Mouse (Mus musculus) limb, embryonic 14.5 days (tissue): ENCODE results near the gene Xxylt1. TPM values are rescaled to one million over a fixed set of nuclear protein-coding genes. Genes with fewer than 3 reads are reported as not detected.

Experiments
- ATAC-seq: fragments of 200-750 bp; cut with Nextera tagmentation; 2 replicates; pipeline ENCODE4 v1.8.0; 2017; ENCODE audit warnings: low read depth, moderate number of reproducible peaks, moderate TSS enrichment; ENCODE audit not compliant: low FRiP score
- DNase-seq: peaks from one replicate; pipeline ENCODE4 v3.0.0-alpha.2; 2015; ENCODE audit warnings: low spot score
- H3K27ac ChIP-seq: fragments of 300-500 bp; sonication (generic); replicated peaks from 2 replicates; pipeline ENCODE4 v1.5.1; 2014; ENCODE audit warnings: low read depth, mild to moderate bottlenecking, low read length, moderate library complexity, mixed read lengths
- H3K27me3 ChIP-seq: fragments of 300-500 bp; sonication (generic); 2 replicates; pipeline ENCODE4 v1.6.1; 2014; ENCODE audit warnings: low read length, mixed read lengths; ENCODE audit not compliant: control insufficient read depth, insufficient read depth
- H3K36me3 ChIP-seq: fragments of 300-500 bp; sonication (generic); 2 replicates; pipeline ENCODE4 v1.6.1; 2014; ENCODE audit warnings: mild to moderate bottlenecking, low read length, moderate library complexity, mixed read lengths; ENCODE audit not compliant: control insufficient read depth, insufficient read depth
- H3K4me1 ChIP-seq: fragments of 300-500 bp; sonication (generic); 2 replicates; pipeline ENCODE4 v1.6.1; 2014; ENCODE audit warnings: antibody characterized with exemption, low read length, mixed read lengths; ENCODE audit not compliant: control insufficient read depth, insufficient read depth
- H3K4me2 ChIP-seq: fragments of 300-500 bp; sonication (generic); replicated peaks from 2 replicates; pipeline ENCODE4 v1.6.1; 2014; ENCODE audit warnings: low read depth, mild to moderate bottlenecking, low read length, moderate library complexity; ENCODE audit not compliant: severe bottlenecking
- H3K4me3 ChIP-seq: fragments of 300-500 bp; sonication (generic); replicated peaks from 2 replicates; pipeline ENCODE4 v1.5.1; 2014; ENCODE audit warnings: low read length
- H3K9ac ChIP-seq: fragments of 300-500 bp; sonication (generic); 2 replicates; pipeline ENCODE4 v1.6.1; 2014; ENCODE audit warnings: mild to moderate bottlenecking, low read depth, low read length, moderate library complexity; ENCODE audit not compliant: severe bottlenecking
- H3K9me3 ChIP-seq: fragments of 300-500 bp; sonication (generic); 2 replicates; pipeline ENCODE4 v1.6.1; 2016; ENCODE audit warnings: low read length; ENCODE audit not compliant: control insufficient read depth
- POLR2A ChIP-seq: fragments of 200-500 bp; IDR thresholded peaks from 2 replicates; pipeline ENCODE4 v1.8.0; 2012; ENCODE audit warnings: inconsistent platforms, mild to moderate bottlenecking, moderate library complexity, borderline replicate concordance; ENCODE audit not compliant: insufficient read depth, insufficient read length; ENCODE audit errors: extremely low read depth
- WGBS: fragments of 180-500 bp; shearing (Covaris S2); extraction: QIAGEN DNeasy Blood & Tissue Kit; methylation state at CpG from one replicate; pipeline ENCODE4 v1.1.7; 2014; 5-methylcytosine and 5-hydroxymethylcytosine counted together
- polyA plus RNA-seq, 2 experiments: library from polyadenylated mRNA; depleted of rRNA in 1 of 2; stranded (reverse) in 1 of 2; unstranded in 1 of 2; fragments of >200 nt; fragmentation: Nextera tagmentation in 1 of 2; extraction: Ambion mirVana in 1 of 2; gene quantifications; 2 replicates each; pipeline versions ENCODE4 v1.2.1 to v1.2.3; 2012 to 2014

Gene Xxylt1
- polyA plus RNA-seq, 2 experiments, result 20.0 to 23.8 TPM

DNA sequence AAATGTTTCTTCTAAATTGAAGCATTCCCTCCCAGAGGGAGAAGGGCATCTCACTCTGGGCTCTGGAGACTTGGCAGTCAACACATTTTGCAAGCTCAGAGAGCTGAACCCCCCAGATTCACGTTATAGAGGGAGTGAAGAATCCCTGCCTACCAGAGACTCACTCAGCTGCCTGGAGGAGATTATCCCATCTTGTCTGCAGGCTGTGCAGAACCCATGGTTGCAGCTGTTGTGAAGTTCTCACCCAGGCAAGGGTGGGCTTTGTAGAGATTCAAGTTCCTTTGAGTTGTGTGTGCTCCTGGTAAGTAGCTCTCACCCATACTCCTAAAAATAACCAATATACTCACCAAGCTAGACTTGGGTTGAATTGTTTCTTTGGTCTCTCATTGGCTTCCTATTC is 132.6 kb downstream of the Xxylt1 start:
- no peak for TF ChIP-seq POLR2A
- WGBS, result 77% methylated on average over 1 of the region's 1 CpGs
- no peak for ATAC-seq

GRCm38 (mm10) chr16:30948216-30948615 is 133.0 kb downstream of the Xxylt1 start:
- H3K9ac ChIP-seq, result no peak overlapping the region
- ATAC-seq, result no peak
- H3K27me3 ChIP-seq, result no peaks in the 10 kb centered on the region
- no peaks in the 10 kb centered on the region for H3K4me1 ChIP-seq
- DNase-seq, result no peak
- H3K4me2 ChIP-seq, result no peak overlapping the region
- no peak overlapping the region for H3K27ac ChIP-seq
- no peak overlapping the region for H3K4me3 ChIP-seq
- 92% methylated on average over 4 of the region's 4 CpGs for WGBS
- no peak for TF ChIP-seq POLR2A
- no peaks in the 10 kb centered on the region for H3K36me3 ChIP-seq
- no peaks in the 10 kb centered on the region for H3K9me3 ChIP-seq

More for the DNA sequence above, 132.6 kb downstream of the Xxylt1 start:
- H3K4me1 ChIP-seq, result no peaks in the 10 kb centered on the region
- no peak for DNase-seq
- no peaks in the 10 kb centered on the region for H3K9me3 ChIP-seq
- no peaks in the 10 kb centered on the region for H3K27me3 ChIP-seq
- H3K27ac ChIP-seq, result no peak overlapping the region
- H3K4me2 ChIP-seq, result no peak overlapping the region
- H3K4me3 ChIP-seq, result no peak overlapping the region
- H3K36me3 ChIP-seq, result no peaks in the 10 kb centered on the region
- no peak overlapping the region for H3K9ac ChIP-seq

GRCm38 (mm10) chr16:30944886-30945285 is 136.3 kb downstream of the Xxylt1 start:
- H3K4me3 ChIP-seq, result no peak overlapping the region
- 71% methylated on average over 8 of the region's 8 CpGs for WGBS
- no peak for ATAC-seq
- H3K36me3 ChIP-seq, result no peaks in the 10 kb centered on the region
- H3K9ac ChIP-seq, result no peak overlapping the region
- H3K27me3 ChIP-seq, result no peaks in the 10 kb centered on the region
- TF ChIP-seq POLR2A, result no peak
- H3K4me2 ChIP-seq, result no peak overlapping the region
- H3K9me3 ChIP-seq, result no peaks in the 10 kb centered on the region
- H3K27ac ChIP-seq, result no peak overlapping the region
- H3K4me1 ChIP-seq, result no peaks in the 10 kb centered on the region
- DNase-seq, result no peak

DNA sequence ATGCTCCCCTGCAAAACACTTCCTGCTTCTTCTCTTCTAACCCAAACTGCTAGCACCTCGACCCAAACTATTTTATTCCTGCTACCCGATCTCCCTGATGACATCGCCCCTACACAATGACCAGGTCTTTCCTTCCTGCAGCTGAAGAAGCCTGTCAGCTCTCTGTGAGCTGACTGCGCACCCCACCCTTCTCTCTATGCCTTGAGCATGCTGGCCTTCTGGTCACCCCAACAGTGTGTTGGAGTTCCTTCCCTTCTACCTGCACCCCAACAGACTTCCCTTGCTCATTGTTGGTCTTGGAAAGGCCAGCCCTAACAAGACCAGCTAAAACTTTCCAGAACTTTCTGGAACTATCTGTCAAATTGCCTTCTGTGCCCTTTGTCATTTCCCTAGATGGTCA is 137.3 kb downstream of the Xxylt1 start:
- DNase-seq, result no peak
- H3K4me1 ChIP-seq, result no peaks in the 10 kb centered on the region
- H3K36me3 ChIP-seq, result no peaks in the 10 kb centered on the region
- 66% methylated on average over 4 of the region's 4 CpGs for WGBS
- no peak overlapping the region for H3K4me2 ChIP-seq
- no peak overlapping the region for H3K27ac ChIP-seq
- H3K27me3 ChIP-seq, result no peaks in the 10 kb centered on the region
- no peak overlapping the region for H3K4me3 ChIP-seq
- TF ChIP-seq POLR2A, result no peak
- H3K9ac ChIP-seq, result no peak overlapping the region
- no peaks in the 10 kb centered on the region for H3K9me3 ChIP-seq
- no peak for ATAC-seq

DNA sequence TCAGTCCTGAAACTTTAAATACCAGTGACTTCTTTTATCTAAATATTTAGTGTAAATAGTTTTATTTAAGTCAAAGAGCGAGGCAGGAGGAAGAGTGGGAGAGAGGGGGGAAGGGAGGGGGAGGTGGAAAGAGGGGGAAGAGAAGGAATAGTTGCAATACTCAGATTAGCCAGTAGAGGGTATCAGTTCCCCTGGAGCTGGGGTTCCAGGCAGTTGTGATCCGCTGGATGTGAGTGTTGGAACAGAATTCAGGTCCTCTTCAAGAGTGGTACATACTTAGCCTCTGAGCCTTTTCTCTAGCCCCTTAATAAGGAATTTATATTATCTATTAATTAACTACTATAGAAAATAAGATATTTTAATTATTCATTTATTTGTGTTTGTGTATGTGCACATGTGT is 140.5 kb downstream of the Xxylt1 start:
- no peaks in the 10 kb centered on the region for H3K36me3 ChIP-seq
- no peak overlapping the region for H3K9ac ChIP-seq
- ATAC-seq, result no peak
- peak; percentile 29 for DNase-seq
- H3K27me3 ChIP-seq, result no peaks in the 10 kb centered on the region
- no peak for TF ChIP-seq POLR2A
- no peak overlapping the region for H3K27ac ChIP-seq
- 0 out of 2 replicates have a peak, but pooled peaks cover under 1% of the 10 kb centered on the region for H3K4me1 ChIP-seq
- no peak overlapping the region for H3K4me3 ChIP-seq
- H3K9me3 ChIP-seq, result no peaks in the 10 kb centered on the region
- 86% methylated on average over 2 of the region's 2 CpGs for WGBS
- no peak overlapping the region for H3K4me2 ChIP-seq

- H3K27ac ChIP-seq, result no peak overlapping the region
- H3K9me3 ChIP-seq, result no peaks in the 10 kb centered on the region
- no peak for TF ChIP-seq POLR2A
- H3K27me3 ChIP-seq, result no peaks in the 10 kb centered on the region
- DNase-seq, result peak; percentile 2
- H3K9ac ChIP-seq, result no peak overlapping the region
- peaks cover 8% of the 10 kb centered on the region for H3K4me1 ChIP-seq
- 19% methylated on average over 3 of the region's 3 CpGs for WGBS
- H3K36me3 ChIP-seq, result no peaks in the 10 kb centered on the region
- H3K4me3 ChIP-seq, result no peak overlapping the region
- no peak for ATAC-seq
- no peak overlapping the region for H3K4me2 ChIP-seq
Measured at GRCm38 (mm10) chr16:30939903-30940302, 141.3 kb downstream of the Xxylt1 start.
